Mouse (Mus musculus) olfactory bulb, adult 2 months (tissue): ENCODE measurements around the gene Ppp1ca. TPM values are rescaled to one million over a fixed set of nuclear protein-coding genes. Genes with fewer than 3 reads are reported as not detected.

ENCODE experiments used
- H3K27ac ChIP-seq: fragments of 200-500 bp; 2 replicates; pipeline ENCODE4 v1.5.1; 2012; ENCODE audit warnings: low read depth, low read length; ENCODE audit not compliant: insufficient read depth
- H3K4me1 ChIP-seq: fragments of 200-500 bp; 2 replicates; pipeline ENCODE4 v1.6.1; 2012; ENCODE audit warnings: low read length; ENCODE audit not compliant: control insufficient read depth, insufficient read depth
- H3K4me3 ChIP-seq: fragments of 200-500 bp; 2 replicates; pipeline ENCODE4 v1.5.1; 2012; ENCODE audit warnings: mild to moderate bottlenecking, low read depth, low read length, moderate library complexity; ENCODE audit not compliant: insufficient read depth
- CTCF ChIP-seq: fragments of 200-500 bp; IDR thresholded peaks from 2 replicates; pipeline ENCODE4 v1.5.1; 2012; ENCODE audit warnings: low read depth, mild to moderate bottlenecking, low read length, moderate library complexity; ENCODE audit not compliant: insufficient read depth
- POLR2A ChIP-seq: fragments of 200-500 bp; IDR thresholded peaks from 2 replicates; pipeline ENCODE4 v1.6.1; 2012; ENCODE audit warnings: mild to moderate bottlenecking, low read depth, low read length, moderate library complexity; ENCODE audit not compliant: insufficient read depth
- WGBS: fragments of 180-500 bp; shearing (Covaris S2); methylation state at CpG from one replicate; pipeline ENCODE4 v1.1.7; 2018; 5-methylcytosine and 5-hydroxymethylcytosine counted together
- polyA plus RNA-seq: library from polyadenylated mRNA; stranded (reverse); fragments of >200 nt; gene quantifications from 2 replicates; pipeline ENCODE4 v1.2.4, GENCODE M21; 2012; ENCODE audit warnings: low replicate concordance; ENCODE audit not compliant: missing spikeins, insufficient read depth, insufficient read length

Ppp1ca gene
- 405 and 768 TPM in 2 replicates for polyA plus RNA-seq

DNA sequence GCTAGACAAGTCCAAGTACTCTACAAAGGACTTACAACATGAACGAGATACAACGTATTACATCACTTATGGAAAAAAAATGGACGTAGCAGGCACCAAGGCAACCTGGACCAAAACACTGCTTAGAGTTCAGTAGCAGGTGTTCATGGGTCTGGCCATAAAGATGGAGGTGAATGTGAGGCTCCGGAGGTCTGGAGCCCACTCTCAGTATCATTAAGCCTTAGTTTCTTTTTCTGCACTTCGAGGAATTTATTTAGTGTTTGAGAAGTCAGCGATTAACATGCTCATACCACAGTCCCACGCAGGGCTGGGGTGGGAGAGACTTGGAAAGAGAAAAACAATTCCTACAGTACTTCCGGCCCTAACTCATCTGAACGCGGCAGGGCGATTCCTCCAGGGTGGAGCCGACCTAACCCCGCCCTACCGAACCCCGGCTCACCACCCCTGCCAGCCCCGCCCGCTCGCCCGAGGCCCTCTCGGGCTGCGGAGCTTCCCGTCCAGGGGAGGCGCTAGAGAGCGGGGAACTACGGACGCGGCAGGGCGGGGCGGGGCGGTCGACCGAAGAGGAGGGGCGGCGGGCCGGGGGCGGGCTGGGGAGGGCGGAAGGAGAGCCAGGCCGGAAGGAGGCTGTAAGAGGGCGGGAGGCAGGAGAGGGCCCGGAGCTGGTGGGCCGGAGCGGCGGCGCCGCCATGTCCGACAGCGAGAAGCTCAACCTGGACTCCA is at the start of gene Ppp1ca:
Ppp1ca (plus strand) TSS at position 538 of the 723 bp plus-strand sequence.
- peaks cover 12% of the 10 kb centered on the region for H3K4me1 ChIP-seq
- peak within 1 kb of the TSS; percentile 76 for H3K4me3 ChIP-seq
- WGBS: 4% methylated on average over 42 of the region's 47 CpGs
- peak within 1 kb of the TSS; percentile 68 for H3K27ac ChIP-seq
- TF ChIP-seq POLR2A: peak; percentile 85
- TF ChIP-seq CTCF: peak; percentile 62; the same call in 1 of the 2 replicates

DNA sequence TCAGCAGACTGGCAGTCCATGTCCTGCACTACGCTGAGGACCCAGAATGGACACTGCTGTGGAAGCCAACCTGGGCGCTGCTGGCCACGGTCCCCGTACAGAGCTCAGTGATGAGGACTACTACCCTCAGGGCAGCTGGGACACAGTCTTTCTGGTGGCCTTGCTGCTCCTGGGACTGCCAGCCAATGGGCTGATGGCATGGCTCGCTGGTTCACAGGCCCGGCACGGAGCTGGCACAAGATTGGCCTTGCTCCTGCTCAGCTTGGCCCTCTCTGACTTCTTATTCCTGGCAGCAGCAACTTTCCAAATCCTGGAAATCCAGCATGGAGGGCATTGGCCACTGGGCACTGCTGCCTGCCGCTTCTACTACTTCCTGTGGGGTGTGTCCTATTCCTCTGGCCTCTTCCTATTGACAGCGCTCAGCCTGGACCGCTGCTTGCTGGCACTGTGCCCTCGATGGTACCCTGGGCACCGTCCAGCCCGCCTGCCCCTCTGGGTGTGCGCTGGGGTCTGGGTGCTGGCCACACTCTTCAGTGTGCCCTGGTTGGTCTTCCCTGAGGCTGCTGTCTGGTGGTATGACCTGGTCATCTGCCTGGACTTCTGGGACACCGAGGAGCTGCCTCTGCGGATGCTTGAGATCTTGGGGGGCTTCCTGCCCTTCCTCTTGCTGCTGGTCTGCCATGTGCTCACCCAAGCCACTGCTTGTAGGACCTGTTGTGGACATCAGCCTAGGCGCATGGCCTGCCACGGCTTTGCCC is 49.3 kb upstream of the Ppp1ca start:
- peaks cover 9% of the 10 kb centered on the region; the same call in 1 of the 2 replicates for H3K4me1 ChIP-seq
- 80% methylated on average over 18 of the region's 18 CpGs for WGBS
- H3K4me3 ChIP-seq: no peak overlapping the region
- no peak overlapping the region for H3K27ac ChIP-seq
- no peak for TF ChIP-seq CTCF
- TF ChIP-seq POLR2A: no peak

- no peak within 1 kb of the TSS for H3K4me3 ChIP-seq
- WGBS: 82% methylated on average over 7 of the region's 7 CpGs
- peaks cover 11% of the 10 kb centered on the region; the same call in 1 of the 2 replicates for H3K4me1 ChIP-seq
- H3K27ac ChIP-seq: no peak within 1 kb of the TSS
- no peak for TF ChIP-seq CTCF
- no peak for TF ChIP-seq POLR2A
These were observed 48.1 kb upstream of the Ppp1ca start, which contains the start of gene Cabp4 for GRCm38 (mm10) chr19:4143759-4144268. Gene Cabp4, minus strand, starts transcription at chr19:4144033.

DNA sequence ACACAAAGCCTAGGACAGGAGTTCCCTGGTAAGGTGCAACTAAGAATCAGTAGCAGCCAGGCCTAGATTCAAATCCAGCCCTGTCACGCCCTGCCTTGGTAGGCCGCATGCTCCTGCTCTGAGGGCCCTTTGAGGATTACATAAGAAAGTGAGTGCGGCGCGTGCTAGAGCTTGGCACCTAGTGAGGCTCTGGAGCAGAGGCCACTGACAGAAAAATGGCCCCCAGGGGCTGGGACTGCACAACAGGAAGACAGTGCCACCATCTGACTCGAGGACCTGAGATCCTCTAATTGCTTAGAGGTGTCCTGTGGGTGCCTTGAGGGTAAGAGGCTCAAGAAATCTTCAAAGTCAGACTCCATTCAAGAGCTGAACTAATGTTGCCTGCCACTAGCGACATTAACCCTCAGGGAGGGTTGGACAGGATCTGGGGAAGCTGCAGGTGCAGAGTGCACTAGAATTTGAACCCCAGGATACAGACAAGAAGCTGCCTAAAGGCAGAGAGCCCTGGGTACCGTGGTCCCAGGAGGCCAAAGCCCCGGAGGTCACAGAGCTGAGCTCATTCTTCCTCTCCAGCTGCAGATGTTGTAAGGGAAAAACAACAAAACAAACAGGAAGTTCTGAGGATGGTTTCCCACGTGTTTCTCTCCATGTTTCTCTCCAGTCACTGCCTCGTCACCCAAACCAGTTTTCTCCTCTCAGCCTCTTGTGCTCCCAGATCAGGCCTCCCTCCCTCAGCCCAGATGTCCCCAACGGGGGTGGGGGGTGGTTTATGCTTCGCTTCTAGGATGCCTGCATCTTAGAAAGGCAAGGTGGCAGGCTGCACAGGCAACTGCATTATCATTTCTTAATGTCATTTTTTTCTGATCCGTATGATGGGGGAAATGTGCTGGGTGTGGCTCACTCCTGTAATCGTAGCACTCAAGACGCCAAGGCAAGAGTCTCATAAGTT is 47.0 kb upstream of the Ppp1ca start:
- WGBS: 77% methylated on average over 16 of the region's 16 CpGs
- TF ChIP-seq CTCF (no peak), POLR2A (no peak)
- no peak overlapping the region for H3K4me3 ChIP-seq
- peaks cover 21% of the 10 kb centered on the region for H3K4me1 ChIP-seq
- H3K27ac ChIP-seq: no peak overlapping the region

GRCm38 (mm10) chr19:4145936-4146335 is 45.9 kb upstream of the Ppp1ca start:
- H3K4me1 ChIP-seq: peaks cover 32% of the 10 kb centered on the region
- TF ChIP-seq CTCF (no peak), POLR2A (no peak)
- no peak overlapping the region for H3K4me3 ChIP-seq
- no peak overlapping the region for H3K27ac ChIP-seq
- WGBS: 81% methylated on average over 5 of the region's 5 CpGs

DNA sequence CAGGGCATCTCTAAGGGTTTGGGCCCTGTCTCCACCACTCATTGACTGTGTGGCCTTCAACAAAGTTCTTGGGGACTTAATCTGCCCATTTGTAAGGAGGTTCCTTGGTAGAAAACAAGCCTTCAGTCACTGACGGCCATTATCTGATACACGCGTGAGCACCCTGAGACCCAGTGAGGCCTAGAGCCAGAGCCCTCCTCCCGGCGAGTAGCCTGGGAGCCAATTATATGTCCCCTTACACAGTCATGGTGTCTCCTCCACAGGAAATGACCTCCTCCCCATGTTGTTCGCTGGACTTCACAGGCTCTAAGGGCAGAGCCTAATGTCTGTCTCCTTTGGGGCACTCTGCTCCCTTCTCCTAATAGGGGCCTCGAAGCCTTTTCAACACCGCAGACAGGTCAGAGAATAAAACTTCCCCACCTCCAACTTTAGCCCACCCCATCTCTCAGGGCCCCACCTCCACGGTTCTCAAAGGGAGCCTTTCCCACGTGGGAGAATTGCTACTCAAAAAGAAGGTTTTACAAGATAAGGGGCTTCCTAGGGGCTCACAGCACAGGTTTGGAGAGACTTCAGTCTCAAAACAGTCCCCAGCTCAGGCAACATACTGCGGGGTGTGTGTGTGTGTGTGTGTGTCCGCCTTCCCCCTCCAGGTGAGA is 45.4 kb upstream of the Ppp1ca start:
- TF ChIP-seq POLR2A (no peak), CTCF (no peak)
- H3K4me3 ChIP-seq: no peak overlapping the region
- 58% methylated on average over 12 of the region's 12 CpGs for WGBS
- peaks cover 32% of the 10 kb centered on the region for H3K4me1 ChIP-seq
- H3K27ac ChIP-seq: no peak overlapping the region

GRCm38 (mm10) chr19:4147022-4147405 is 44.9 kb upstream of the Ppp1ca start:
- Histone ChIP-seq H3K4me1 (peaks cover 32% of the 10 kb centered on the region), H3K4me3 (no peak overlapping the region), H3K27ac (no peak overlapping the region)
- 32% methylated on average over 3 of the region's 3 CpGs for WGBS
- TF ChIP-seq POLR2A: no peak
- no peak for TF ChIP-seq CTCF
